Mouse (Mus musculus): ENCODE data around the gene Cryzl1.

GRCm38 (mm10) chr16:91645995-91646602 is 82.7 kb downstream of the Cryzl1 start:
- no peak for TF ChIP-seq CTCF (IDR thresholded peaks at IDR 0.05; ENCODE audit: extremely low read depth, insufficient read length, insufficient replicate concordance, low read depth, low read length)
- TF ChIP-seq POLR2A (IDR thresholded peaks at IDR 0.05; ENCODE audit: low read depth, low read length): no peak

Measured in small intestine, adult 2 months (tissue).